Comparison of ENCODE assay signal across 29 mouse cellular contexts in genomic region chr12:104834772-104835171, GRCm38 (mm10). TPM values are rescaled to one million over a fixed set of nuclear protein-coding genes. Genes with fewer than 3 reads are reported as not detected.
DNase-seq lines count a peak whose midpoint lies in the region; ATAC-seq and TF ChIP-seq lines count a peak whose summit lies in the region.
"Had no signal": no experiment of that assay in that cellular context is flagged by ENCODE, and none has a peak within 500 bp of the region (broad histone marks: within the 10 kb centered on the region; RNA-seq: fewer than 3 reads in every experiment).

No protein-coding gene starts in this region.

- no peak for DNase-seq in hindbrain, embryonic 14.5 days (ENCODE audit: low spot score)
- DNase-seq in testis, postnatal 10 days (ENCODE audit: low spot score) = no peak
- DNase-seq in adrenal gland, adult 18-20 months (ENCODE audit: low spot score in 2 of 2) = no peak
- no peak for DNase-seq in heart, adult 8-10 months (ENCODE audit: low spot score)
- DNase-seq: adrenal gland, postnatal 10 days; cerebellum, adult 11 months; cerebellum, adult 9-10 months; cerebellum, postnatal 36 days; embryo, embryonic 11 days; gastrocnemius, adult 2 months; kidney, adult 9 months; kidney, postnatal 14 days; liver, embryonic 13.5 days; lung, adult 2 months; right cerebral cortex, postnatal 4 days had no signal

- no peak for TF ChIP-seq POLR2A in testis, adult 2 months (IDR thresholded peaks at IDR 0.05; ENCODE audit: control insufficient read depth, low read depth, low read length)

- H3K4me3 ChIP-seq in hindbrain, embryonic 13.5 days = no peak overlapping the region
- H3K4me3 ChIP-seq in hindbrain, embryonic 14.5 days (replicated peaks; ENCODE audit: low read length) = no peak overlapping the region
- H3K4me3 ChIP-seq in testis, adult 2 months (ENCODE audit: control insufficient read depth, low read depth, low read length) = peak overlapping the region; percentile 45
- H3K4me3 ChIP-seq in kidney, embryonic 14.5 days (ENCODE audit: low read length) = no peak overlapping the region
- H3K4me3 ChIP-seq: embryonic facial prominence, embryonic 12.5 days; gastrocnemius, adult 2 months; heart, embryonic 10.5 days; heart, embryonic 15.5 days; hindbrain, embryonic 12.5 days; left cerebral cortex, adult 2 months; limb, embryonic 13.5 days; liver, embryonic 13.5 days; megakaryocyte, embryonic 14.5 days; neural tube, embryonic 12.5 days had no signal

- no peak overlapping the region for H3K9ac ChIP-seq in hindbrain, embryonic 13.5 days
- no peak overlapping the region for H3K9ac ChIP-seq in hindbrain, embryonic 14.5 days
- H3K9ac ChIP-seq in kidney, embryonic 14.5 days (ENCODE audit: low read depth, low read length) = no peak overlapping the region
- H3K9ac ChIP-seq: embryonic facial prominence, embryonic 12.5 days; heart, embryonic 15.5 days; limb, embryonic 13.5 days; liver, embryonic 13.5 days; neural tube, embryonic 12.5 days had no signal

- 0 out of 2 replicates have a peak overlapping the region, but pooled peaks have one; percentile 23 for H3K27ac ChIP-seq in hindbrain, embryonic 13.5 days
- H3K27ac ChIP-seq in hindbrain, embryonic 14.5 days = no peak overlapping the region
- H3K27ac ChIP-seq in testis, adult 2 months (ENCODE audit: control insufficient read depth, insufficient read depth, low read depth, low read length) = no peak overlapping the region
- no peak overlapping the region for H3K27ac ChIP-seq in kidney, embryonic 14.5 days (ENCODE audit: low read depth, low read length)
- H3K27ac ChIP-seq: embryonic facial prominence, embryonic 12.5 days; gastrocnemius, adult 2 months; heart, embryonic 10.5 days; heart, embryonic 15.5 days; left cerebral cortex, adult 2 months; limb, embryonic 13.5 days; liver, embryonic 13.5 days; neural tube, embryonic 12.5 days had no signal

- no peak for ATAC-seq in hindbrain, embryonic 13.5 days (ENCODE audit: low FRiP score)
- no peak for ATAC-seq in hindbrain, embryonic 14.5 days (ENCODE audit: low FRiP score)
- ATAC-seq in granulocyte monocyte progenitor cell, adult 5-6 weeks (replicated peaks; ENCODE audit: poor library complexity, severe bottlenecking) = peak; percentile 55
- no peak for ATAC-seq in kidney, embryonic 14.5 days (ENCODE audit: low FRiP score, low TSS enrichment)
- ATAC-seq: CD4-positive, CD25-positive, alpha-beta regulatory T cell, adult 4 months; forebrain, embryonic 16.5 days had no signal

- no peak overlapping the region for H3K4me2 ChIP-seq in hindbrain, embryonic 13.5 days
- H3K4me2 ChIP-seq in hindbrain, embryonic 14.5 days (replicated peaks) = no peak overlapping the region
- no peak overlapping the region for H3K4me2 ChIP-seq in kidney, embryonic 14.5 days (replicated peaks; ENCODE audit: low read depth, low read length)
- H3K4me2 ChIP-seq: embryonic facial prominence, embryonic 12.5 days; heart, embryonic 15.5 days; hindbrain, embryonic 12.5 days; limb, embryonic 13.5 days; liver, embryonic 13.5 days; neural tube, embryonic 12.5 days had no signal

- peaks cover 19% of the 10 kb centered on the region; the same call in 1 of the 2 replicates for H3K27me3 ChIP-seq in hindbrain, embryonic 13.5 days
- no peaks in the 10 kb centered on the region for H3K27me3 ChIP-seq in hindbrain, embryonic 14.5 days (ENCODE audit: control insufficient read depth, insufficient read depth, low read length)
- H3K27me3 ChIP-seq in testis, adult 2 months (ENCODE audit: control insufficient read depth, insufficient read depth, low read length) = no peaks in the 10 kb centered on the region
- H3K27me3 ChIP-seq in kidney, embryonic 14.5 days (ENCODE audit: control insufficient read depth, insufficient read depth, low read length) = no peaks in the 10 kb centered on the region
- H3K27me3 ChIP-seq: embryonic facial prominence, embryonic 12.5 days; liver, embryonic 13.5 days; neural tube, embryonic 12.5 days had no signal

- no peaks in the 10 kb centered on the region for H3K9me3 ChIP-seq in hindbrain, embryonic 13.5 days
- no peaks in the 10 kb centered on the region for H3K9me3 ChIP-seq in hindbrain, embryonic 14.5 days (ENCODE audit: control insufficient read depth, low read length)
- no peaks in the 10 kb centered on the region for H3K9me3 ChIP-seq in kidney, embryonic 14.5 days (ENCODE audit: control insufficient read depth, low read length)
- H3K9me3 ChIP-seq: embryonic facial prominence, embryonic 12.5 days; heart, embryonic 10.5 days; heart, embryonic 15.5 days; hindbrain, embryonic 12.5 days; limb, embryonic 13.5 days; liver, embryonic 13.5 days; megakaryocyte, embryonic 14.5 days; neural tube, embryonic 12.5 days had no signal

- peaks cover 29% of the 10 kb centered on the region for H3K4me1 ChIP-seq in hindbrain, embryonic 13.5 days (replicated peaks)
- H3K4me1 ChIP-seq in hindbrain, embryonic 14.5 days (replicated peaks; ENCODE audit: control insufficient read depth, insufficient read depth, low read length) = peaks cover 8% of the 10 kb centered on the region; the same call in 1 of the 2 replicates
- no peaks in the 10 kb centered on the region for H3K4me1 ChIP-seq in testis, adult 2 months (ENCODE audit: control insufficient read depth, insufficient read depth, low read length)
- peaks cover 35% of the 10 kb centered on the region for H3K4me1 ChIP-seq in kidney, embryonic 14.5 days (ENCODE audit: control insufficient read depth, insufficient read depth, low read length)

- WGBS in hindbrain, embryonic 13.5 days = 66% methylated on average over 4 of the region's 4 CpGs
- WGBS in hindbrain, embryonic 14.5 days = 49% methylated on average over 4 of the region's 4 CpGs
- 45% methylated on average over 4 of the region's 4 CpGs for WGBS in kidney, embryonic 14.5 days

- no peak for TF ChIP-seq CTCF in testis, adult 2 months (IDR thresholded peaks at IDR 0.05; ENCODE audit: control insufficient read depth, insufficient read depth, insufficient replicate concordance, low read depth, low read length)

- no peaks in the 10 kb centered on the region for H3K36me3 ChIP-seq in hindbrain, embryonic 13.5 days
- no peaks in the 10 kb centered on the region for H3K36me3 ChIP-seq in hindbrain, embryonic 14.5 days (replicated peaks; ENCODE audit: control insufficient read depth, insufficient read depth)
- no peaks in the 10 kb centered on the region for H3K36me3 ChIP-seq in testis, adult 2 months (ENCODE audit: control insufficient read depth, insufficient read depth, low read length)
- H3K36me3 ChIP-seq in kidney, embryonic 14.5 days (ENCODE audit: control insufficient read depth, insufficient read depth, low read length) = no peaks in the 10 kb centered on the region
- H3K36me3 ChIP-seq: embryonic facial prominence, embryonic 12.5 days; heart, embryonic 10.5 days; heart, embryonic 15.5 days; hindbrain, embryonic 12.5 days; limb, embryonic 13.5 days; liver, embryonic 13.5 days; neural tube, embryonic 12.5 days had no signal

RNA-seq across cellular contexts. Expression of gene Clmn, which starts 30.1 kb away (rescaled TPM):
- 1.2 and 2.1 TPM in 2 replicates for polyA plus RNA-seq in hindbrain, embryonic 13.5 days (2015; fragmentation: Nextera tagmentation; extraction: Ambion mirVana)
- 1.0 and 1.7 TPM in 2 replicates for polyA plus RNA-seq in hindbrain, embryonic 14.5 days (2014; fragmentation: Nextera tagmentation; extraction: Ambion mirVana)
- 117 and 119 TPM in 2 replicates for polyA plus RNA-seq in testis, adult 2 months (2012; rRNA removed)
- 0.84 TPM in 1 of 2 replicates, not detected in the other for total RNA-seq in granulocyte monocyte progenitor cell, adult 5-6 weeks (2014; fragmentation: Nextera tagmentation)
- not detected in 2 replicates for total RNA-seq in granulocyte monocyte progenitor cell, adult 5-6 weeks (2017)
- 10 to 100 TPM; 12.8 to 15.9 TPM for total RNA-seq in adrenal gland, adult 18-20 months (2021)
- total RNA-seq in heart, adult 8-10 months (2022) = 1 to 10 TPM; 1.8 to 2.4 (median 2.1) TPM
- 3.3 and 5.3 TPM in 2 replicates for polyA plus RNA-seq in kidney, embryonic 14.5 days (2014; fragmentation: Nextera tagmentation; extraction: Ambion mirVana)
- polyA plus RNA-seq: CD4-positive, CD25-positive, alpha-beta regulatory T cell, adult 4 months had no signal

Comparison
In these comparisons a context has a peak if more than half of its experiments do, and no peak if none do; other contexts are left out.
1. RNA of gene Clmn, which starts 30.1 kb away (polyA plus RNA-seq): 117 to 119 TPM in testis, adult 2 months; 3.3 to 5.3 TPM in kidney, embryonic 14.5 days, 1.2 to 2.1 TPM in hindbrain, embryonic 13.5 days and 1.0 to 1.7 TPM in hindbrain, embryonic 14.5 days; every median in the first group is over 10 times any median in the second.